Mouse (Mus musculus) E14TG2a.4 (cell line): ENCODE measurements around the gene Gpatch8.

Source experiments
- H3K27me3 ChIP-seq: 2 replicates; pipeline ENCODE4 v1.6.1; 2014; ENCODE audit warnings: low read length, control low read depth; ENCODE audit not compliant: insufficient read depth
- H3K36me3 ChIP-seq: 2 replicates; pipeline ENCODE4 v1.6.1; 2014; ENCODE audit warnings: low read length, control low read depth; ENCODE audit not compliant: insufficient read depth
- H3K4me1 ChIP-seq: replicated peaks from 2 replicates; pipeline ENCODE4 v1.6.1; 2014; ENCODE audit warnings: low read depth, low read length, control low read depth
- H3K4me3 ChIP-seq: replicated peaks from 2 replicates; pipeline ENCODE4 v1.5.1; 2014; ENCODE audit warnings: mild to moderate bottlenecking, low read length
- H3K9me3 ChIP-seq: 2 replicates; pipeline ENCODE4 v1.6.1; 2014; ENCODE audit warnings: low read length, control low read depth
- CTCF ChIP-seq: conservative IDR thresholded peaks from 2 replicates; pipeline ENCODE4 v1.5.1; 2014; ENCODE audit warnings: low read length
- NANOG ChIP-seq: IDR thresholded peaks from 2 replicates; pipeline ENCODE4 v1.6.1; 2014; ENCODE audit warnings: borderline replicate concordance, low read length, mixed read lengths
- POU5F1 ChIP-seq: IDR thresholded peaks from 2 replicates; pipeline ENCODE4 v1.6.1; 2014; ENCODE audit warnings: low read length, borderline replicate concordance

Gpatch8 gene

DNA sequence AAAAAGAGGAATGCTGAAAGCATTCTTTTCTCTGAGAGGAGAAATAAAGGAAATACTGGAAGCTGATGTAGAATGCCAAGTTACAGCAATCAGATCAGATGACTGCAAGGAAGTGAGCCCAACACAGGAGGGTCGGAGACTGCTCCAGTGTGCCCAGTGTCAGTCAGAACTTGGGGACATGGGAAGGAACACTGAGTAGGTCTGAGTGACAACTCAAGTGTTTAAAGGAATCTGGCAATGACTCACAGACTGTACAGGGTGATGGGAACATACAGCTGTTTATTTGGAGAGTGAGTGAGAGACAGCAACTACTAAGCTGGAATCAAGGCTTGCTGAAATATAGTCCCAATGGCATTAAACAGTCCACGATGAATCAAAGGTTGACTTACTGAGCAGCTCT is 60.0 kb downstream of the Gpatch8 start:
- Histone ChIP-seq H3K36me3 (peaks cover 75% of the 10 kb centered on the region), H3K9me3 (no peaks in the 10 kb centered on the region), H3K27me3 (no peaks in the 10 kb centered on the region), H3K4me1 (peaks cover 14% of the 10 kb centered on the region), H3K4me3 (no peak overlapping the region)
- no peak for TF ChIP-seq POU5F1
- TF ChIP-seq NANOG, result no peak
- no peak for TF ChIP-seq CTCF

DNA sequence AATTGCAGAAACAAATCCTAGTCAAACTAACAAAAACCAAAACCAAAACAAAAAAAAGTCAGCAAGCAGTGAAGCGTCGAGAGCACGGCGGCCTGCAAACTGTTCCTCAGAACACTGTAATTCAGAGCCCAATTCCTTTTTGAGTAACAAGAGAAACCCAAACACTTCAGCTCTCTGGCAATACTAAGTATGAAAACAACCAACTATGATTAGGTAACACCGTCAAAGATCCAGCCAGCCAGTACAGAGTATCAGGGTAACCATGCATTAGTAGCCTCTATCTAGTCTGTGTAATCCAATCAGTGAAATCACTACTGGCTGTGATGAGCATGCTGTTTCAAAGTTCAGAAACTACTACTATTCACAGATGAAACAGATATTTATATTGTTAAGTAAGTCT is 60.5 kb downstream of the Gpatch8 start:
- H3K36me3 ChIP-seq, result peaks cover 75% of the 10 kb centered on the region
- peaks cover 14% of the 10 kb centered on the region for H3K4me1 ChIP-seq
- no peaks in the 10 kb centered on the region for H3K27me3 ChIP-seq
- TF ChIP-seq CTCF (no peak), NANOG (no peak), POU5F1 (no peak)
- H3K9me3 ChIP-seq, result no peaks in the 10 kb centered on the region
- H3K4me3 ChIP-seq, result no peak overlapping the region

DNA sequence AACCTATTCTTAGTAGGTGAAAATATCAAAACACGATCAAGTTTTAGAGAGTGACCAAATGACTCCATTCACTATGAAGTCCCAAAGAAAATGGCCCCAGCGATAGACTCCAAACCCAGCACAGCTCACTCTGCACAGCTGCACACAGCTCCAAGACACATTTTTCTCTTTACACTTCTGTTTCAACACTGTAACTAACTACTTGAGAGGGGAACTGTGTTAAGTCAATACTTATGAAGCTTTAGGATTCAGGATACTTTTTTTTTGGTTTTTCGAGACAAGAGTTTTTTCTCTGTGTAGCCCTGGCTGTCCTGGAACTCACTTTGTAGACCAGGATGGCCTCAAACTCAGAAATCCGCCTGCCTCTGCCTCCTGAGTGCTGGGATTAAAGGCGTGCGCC is 61.1 kb downstream of the Gpatch8 start:
- Histone ChIP-seq H3K9me3 (no peaks in the 10 kb centered on the region), H3K4me1 (peaks cover 14% of the 10 kb centered on the region), H3K36me3 (peaks cover 70% of the 10 kb centered on the region), H3K4me3 (no peak overlapping the region), H3K27me3 (no peaks in the 10 kb centered on the region)
- TF ChIP-seq NANOG (no peak), CTCF (no peak)

DNA sequence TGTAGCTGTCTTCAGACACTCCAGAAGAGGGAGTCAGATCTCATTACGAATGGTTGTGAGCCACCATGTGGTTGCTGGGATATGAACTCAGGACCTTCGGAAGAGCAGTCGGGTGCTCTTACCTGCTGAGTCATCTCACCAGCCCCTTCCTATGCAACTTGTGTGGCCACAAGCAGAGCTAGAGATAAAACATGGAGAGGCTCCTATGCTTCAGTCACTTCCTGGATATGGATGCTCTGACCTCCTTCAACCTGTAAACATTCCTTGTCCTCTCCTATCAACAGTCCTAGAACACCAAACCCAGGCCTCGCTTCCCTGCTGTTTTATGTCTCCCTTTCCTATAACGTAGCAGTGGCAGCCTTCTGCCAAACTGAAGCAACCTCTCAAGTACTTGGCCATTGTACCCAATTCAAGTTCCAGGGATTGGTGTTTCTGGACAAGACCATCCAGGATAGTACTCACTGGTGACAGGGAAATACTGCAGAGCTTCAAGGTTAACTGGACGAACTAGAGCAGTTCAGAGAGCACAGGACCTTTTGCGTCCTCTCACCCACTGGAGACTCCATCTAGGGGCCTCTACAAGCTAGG is 62.0 kb downstream of the Gpatch8 start:
- Histone ChIP-seq H3K4me3 (no peak overlapping the region), H3K36me3 (peaks cover 65% of the 10 kb centered on the region), H3K9me3 (no peaks in the 10 kb centered on the region), H3K27me3 (no peaks in the 10 kb centered on the region), H3K4me1 (peaks cover 14% of the 10 kb centered on the region)
- TF ChIP-seq CTCF, result no peak
- no peak for TF ChIP-seq POU5F1
- no peak for TF ChIP-seq NANOG

DNA sequence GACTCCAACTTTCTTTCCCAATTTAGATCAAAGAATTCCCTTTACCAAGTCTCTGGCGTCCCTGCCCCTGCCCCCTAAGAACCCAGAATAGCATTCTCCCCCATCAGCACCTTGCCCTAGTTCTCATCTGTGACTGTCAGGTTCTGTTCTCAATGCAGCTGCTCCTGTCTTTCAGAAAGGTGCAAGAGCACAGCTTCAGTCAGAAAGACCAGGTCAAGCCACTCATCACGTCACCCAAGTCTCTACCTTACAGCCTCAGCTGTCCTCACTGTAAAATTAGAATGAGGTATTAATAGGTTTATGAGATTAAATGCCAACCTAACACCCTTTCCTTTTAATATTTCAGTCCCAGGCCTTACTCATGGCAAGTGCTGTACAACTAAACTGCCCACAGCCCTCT is 63.0 kb downstream of the Gpatch8 start:
- H3K36me3 ChIP-seq, result peaks cover 58% of the 10 kb centered on the region
- no peaks in the 10 kb centered on the region for H3K27me3 ChIP-seq
- peaks cover 14% of the 10 kb centered on the region for H3K4me1 ChIP-seq
- H3K4me3 ChIP-seq, result no peak overlapping the region
- no peak for TF ChIP-seq NANOG
- H3K9me3 ChIP-seq, result no peaks in the 10 kb centered on the region

DNA sequence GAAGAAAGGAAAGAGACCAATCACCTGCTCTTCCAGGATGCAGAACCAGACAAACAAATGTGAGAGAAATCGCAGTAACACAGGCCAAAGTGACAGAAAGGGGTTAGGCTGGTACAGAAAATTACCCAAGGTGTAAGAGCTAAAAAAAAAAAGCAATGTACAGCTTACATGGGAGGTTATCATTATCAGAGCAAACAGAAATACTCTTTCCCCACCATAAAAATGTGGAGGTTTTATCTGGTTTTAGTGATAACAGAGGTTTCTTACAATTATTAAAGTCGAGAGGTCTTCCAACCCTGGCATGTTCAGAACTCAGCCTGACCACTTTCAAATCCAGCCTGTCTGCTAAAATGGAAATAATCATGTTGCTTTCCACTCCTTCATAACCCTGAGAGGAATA is 68.3 kb downstream of the Gpatch8 start:
- TF ChIP-seq POU5F1 (no peak), CTCF (no peak), NANOG (no peak)
- H3K27me3 ChIP-seq, result no peaks in the 10 kb centered on the region
- peaks cover 70% of the 10 kb centered on the region for H3K36me3 ChIP-seq
- H3K9me3 ChIP-seq, result no peaks in the 10 kb centered on the region
- peaks cover 5% of the 10 kb centered on the region for H3K4me1 ChIP-seq
- H3K4me3 ChIP-seq, result no peak overlapping the region

DNA sequence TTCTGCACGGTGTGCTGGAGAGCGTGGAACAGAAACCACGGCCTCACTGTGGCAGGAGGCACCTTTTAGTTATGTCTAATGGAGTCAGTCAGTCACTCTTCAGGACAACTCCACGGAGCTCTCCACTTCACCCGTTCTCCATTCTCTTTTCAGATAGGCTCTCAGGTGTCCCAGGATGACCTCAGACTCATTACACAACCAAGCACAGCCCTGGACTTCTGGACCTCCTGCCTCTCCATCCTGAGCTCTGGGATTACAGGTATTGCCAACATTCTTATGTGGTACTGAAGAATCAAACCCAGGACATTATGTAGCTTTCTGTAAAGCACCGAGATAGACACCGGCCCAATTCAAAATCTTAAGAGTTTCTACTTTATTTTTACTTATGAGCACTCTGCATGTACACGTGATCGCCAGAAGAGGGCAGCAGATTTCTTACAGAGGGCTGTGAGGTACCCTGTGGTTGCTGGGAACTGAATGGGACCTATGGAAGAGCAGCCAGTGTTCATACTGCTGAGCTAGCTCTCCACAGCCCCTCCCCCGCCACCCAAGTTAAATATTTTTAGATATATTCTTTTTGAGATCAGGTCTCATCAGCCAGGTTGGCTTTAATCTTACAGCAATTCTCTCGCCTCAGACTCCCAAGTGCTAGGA is 69.3 kb downstream of the Gpatch8 start:
- Histone ChIP-seq H3K4me1 (no peaks in the 10 kb centered on the region; the same call in 1 of the 2 replicates), H3K4me3 (no peak overlapping the region), H3K36me3 (peaks cover 73% of the 10 kb centered on the region), H3K9me3 (no peaks in the 10 kb centered on the region), H3K27me3 (no peaks in the 10 kb centered on the region)
- TF ChIP-seq CTCF (peak; percentile 68), NANOG (no peak), POU5F1 (no peak)

DNA sequence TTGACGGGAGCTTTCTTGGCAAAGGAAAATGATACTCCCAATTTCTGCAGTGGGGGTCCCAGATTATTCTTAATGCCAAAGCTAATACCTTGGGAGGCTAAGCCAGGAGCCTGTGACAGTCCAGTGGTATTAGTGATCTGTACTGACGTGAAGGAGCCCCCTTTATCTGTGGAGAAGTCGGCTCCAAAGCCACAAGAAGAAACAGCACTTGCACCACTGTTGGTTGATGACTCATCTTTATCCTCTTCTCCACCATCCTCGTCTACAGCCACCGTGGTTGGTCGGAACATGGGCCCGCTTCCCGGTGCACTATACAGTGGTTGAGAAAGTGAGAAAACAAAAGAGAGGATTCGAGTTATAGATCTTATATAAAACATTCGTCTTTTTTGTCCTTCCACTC is 74.4 kb downstream of the Gpatch8 start:
- Histone ChIP-seq H3K36me3 (peaks cover 91% of the 10 kb centered on the region), H3K9me3 (no peaks in the 10 kb centered on the region), H3K4me1 (peaks cover 27% of the 10 kb centered on the region), H3K4me3 (no peak overlapping the region), H3K27me3 (no peaks in the 10 kb centered on the region)
- TF ChIP-seq POU5F1, result no peak
- no peak for TF ChIP-seq CTCF
- TF ChIP-seq NANOG, result no peak

DNA sequence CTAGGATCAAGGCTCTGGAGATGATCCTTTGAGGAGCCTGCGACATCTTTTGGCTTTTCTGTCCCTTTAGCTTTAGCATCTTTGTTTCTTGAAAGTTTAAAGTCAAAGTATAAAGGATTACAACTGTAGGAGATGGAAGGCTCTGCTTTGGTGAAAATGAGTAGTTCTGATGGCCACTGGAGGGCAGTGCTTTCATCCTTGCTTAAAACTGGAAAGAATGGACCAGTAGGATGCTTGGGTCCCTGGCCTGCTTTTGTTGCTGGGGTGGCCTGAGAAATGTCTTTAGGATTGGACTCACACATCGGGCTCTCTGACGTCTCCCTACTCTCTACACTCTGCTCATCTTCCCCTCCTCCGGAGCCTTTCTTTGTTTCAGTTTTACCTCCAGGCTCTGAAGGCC is 75.3 kb downstream of the Gpatch8 start:
- H3K27me3 ChIP-seq, result no peaks in the 10 kb centered on the region
- peaks cover 27% of the 10 kb centered on the region for H3K4me1 ChIP-seq
- peaks cover 90% of the 10 kb centered on the region for H3K36me3 ChIP-seq
- TF ChIP-seq NANOG (no peak), POU5F1 (no peak), CTCF (0 out of 2 replicates have a peak, but pooled peaks have one; percentile 14)
- no peak overlapping the region for H3K4me3 ChIP-seq
- H3K9me3 ChIP-seq, result no peaks in the 10 kb centered on the region
